Mouse (Mus musculus): ENCODE measurements at regions not wholly inside any gene's neighbourhood (a gene's known extent, or its start where the extent isn't known, plus 50 kb on each side); places are given as distances from the start of the nearest gene placed in this dataset.

GRCm38 (mm10) chr15:41154551-41155151, 1020.5 kb downstream of the 9330182O14Rik start:
- peaks cover 3% of the 10 kb centered on the region; the same call in 1 of the 2 replicates for H3K9me3 ChIP-seq
- H3K27me3 ChIP-seq (replicated peaks), result no peaks in the 10 kb centered on the region
- no peak for TF ChIP-seq GATA1 (IDR thresholded peaks at IDR 0.05; ENCODE audit: borderline replicate concordance, low read length)
- no peak for TF ChIP-seq FLI1 (IDR thresholded peaks at IDR 0.05; ENCODE audit: low read length)
- H3K4me1 ChIP-seq, result no peaks in the 10 kb centered on the region
- no peaks in the 10 kb centered on the region for H3K36me3 ChIP-seq (replicated peaks; ENCODE audit: low read length)
- no peak overlapping the region for H3K4me3 ChIP-seq (replicated peaks)

DNA sequence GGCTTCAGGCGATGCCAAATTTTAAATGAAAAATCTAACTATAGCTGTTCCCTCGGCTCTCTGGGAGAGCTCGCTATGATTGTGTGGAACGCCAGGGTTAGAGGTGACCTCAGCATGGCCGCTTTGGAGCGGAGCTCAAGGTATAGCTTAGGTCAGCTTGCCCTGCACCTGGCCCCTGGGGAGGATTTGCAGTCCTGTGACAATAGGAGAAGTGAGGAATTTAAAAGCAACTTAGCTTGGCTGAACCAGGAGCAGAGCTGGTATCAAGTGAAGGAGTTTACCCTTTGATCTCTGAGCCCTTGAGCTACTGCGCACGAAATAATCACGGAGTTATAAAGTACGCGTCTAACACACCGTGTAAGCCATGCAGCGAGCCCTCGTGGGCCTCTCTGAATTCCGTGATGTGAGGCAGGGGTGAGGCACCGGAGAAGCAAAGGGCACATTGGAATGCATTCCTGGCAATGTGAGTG, 1021.0 kb downstream of the 9330182O14Rik start:
- H3K27me3 ChIP-seq (replicated peaks), result no peaks in the 10 kb centered on the region
- no peaks in the 10 kb centered on the region for H3K4me1 ChIP-seq
- no peak for TF ChIP-seq FLI1 (IDR thresholded peaks at IDR 0.05; ENCODE audit: low read length)
- TF ChIP-seq GATA1 (IDR thresholded peaks at IDR 0.05; ENCODE audit: borderline replicate concordance, low read length), result no peak
- H3K9me3 ChIP-seq, result peaks cover 3% of the 10 kb centered on the region; the same call in 1 of the 2 replicates
- peak overlapping the region; percentile 56 for H3K4me3 ChIP-seq (replicated peaks)
- H3K36me3 ChIP-seq (replicated peaks; ENCODE audit: low read length), result no peaks in the 10 kb centered on the region

DNA sequence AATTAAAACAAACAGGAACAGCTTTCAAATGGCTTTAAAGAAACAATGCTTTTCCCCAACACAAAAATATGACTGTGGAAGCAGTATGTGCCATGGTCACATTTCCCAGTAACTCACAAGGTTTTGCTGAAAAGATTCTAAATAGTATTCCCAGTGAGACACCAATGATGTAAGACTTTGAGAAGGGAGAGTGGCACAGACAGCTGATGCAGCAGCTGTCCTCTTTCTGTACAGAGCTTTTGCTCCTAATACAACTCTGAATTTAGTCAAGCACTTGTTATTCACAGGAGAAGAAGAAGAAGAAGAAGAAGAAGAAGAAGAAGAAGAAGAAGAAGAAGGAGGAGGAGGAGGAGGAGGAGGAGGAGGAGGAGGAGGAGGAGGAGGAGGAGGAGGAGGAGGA, 1023.6 kb downstream of the 9330182O14Rik start:
- H3K27me3 ChIP-seq (replicated peaks), result no peaks in the 10 kb centered on the region
- H3K36me3 ChIP-seq (replicated peaks; ENCODE audit: low read length), result no peaks in the 10 kb centered on the region
- no peak overlapping the region for H3K4me3 ChIP-seq (replicated peaks)
- H3K9me3 ChIP-seq, result peaks cover 3% of the 10 kb centered on the region; the same call in 1 of the 2 replicates
- TF ChIP-seq FLI1 (IDR thresholded peaks at IDR 0.05; ENCODE audit: low read length), result no peak
- TF ChIP-seq GATA1 (IDR thresholded peaks at IDR 0.05; ENCODE audit: borderline replicate concordance, low read length), result no peak
- H3K4me1 ChIP-seq, result peaks cover 4% of the 10 kb centered on the region; the same call in 1 of the 2 replicates

DNA sequence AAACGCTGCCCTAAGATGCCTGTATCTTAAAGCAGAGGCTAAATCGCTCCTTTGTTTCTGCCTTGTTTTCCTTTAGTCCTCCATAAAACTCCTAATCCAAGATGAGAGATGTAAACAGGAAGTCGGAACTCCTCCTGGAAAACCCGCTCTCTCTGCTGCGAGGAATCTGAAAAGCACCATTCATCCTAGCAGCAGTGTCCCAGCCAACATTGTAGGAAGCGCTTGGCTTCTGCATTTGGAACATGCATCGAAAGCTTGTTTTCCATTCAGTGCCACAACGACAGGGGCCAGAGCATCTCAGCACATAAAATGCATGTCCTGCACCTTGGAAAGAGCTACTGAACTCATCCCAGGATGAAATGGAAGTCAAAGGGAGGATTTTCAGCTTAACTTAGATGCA, 1028.1 kb downstream of the 9330182O14Rik start:
- Histone ChIP-seq H3K4me1 (peaks cover 8% of the 10 kb centered on the region), H3K36me3 (replicated peaks; ENCODE audit: low read length) (no peaks in the 10 kb centered on the region), H3K4me3 (replicated peaks) (no peak overlapping the region), H3K27me3 (replicated peaks) (no peaks in the 10 kb centered on the region), H3K9me3 (no peaks in the 10 kb centered on the region)
- TF ChIP-seq FLI1 (IDR thresholded peaks at IDR 0.05; ENCODE audit: low read length), result no peak
- no peak for TF ChIP-seq GATA1 (IDR thresholded peaks at IDR 0.05; ENCODE audit: borderline replicate concordance, low read length)

DNA sequence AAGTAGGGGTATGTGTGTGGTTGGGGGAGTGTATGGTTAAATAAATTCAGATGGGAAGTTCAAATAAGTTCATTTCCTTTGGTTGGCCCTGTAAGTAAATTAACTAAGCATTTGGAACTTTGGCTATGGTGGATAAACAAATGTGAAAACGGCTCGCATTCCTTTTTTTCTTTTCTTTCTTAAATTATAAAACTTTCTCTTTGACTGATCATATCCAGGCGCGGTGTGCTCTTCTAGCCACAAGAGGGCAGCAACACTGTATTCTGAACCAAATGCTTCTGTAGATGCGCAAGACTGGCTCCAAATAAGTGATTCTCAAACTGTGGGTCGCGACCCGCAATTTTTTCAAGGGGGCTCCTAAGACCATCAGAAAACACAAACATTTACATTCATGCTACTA, 1028.6 kb downstream of the 9330182O14Rik start:
- no peak for TF ChIP-seq GATA1 (IDR thresholded peaks at IDR 0.05; ENCODE audit: borderline replicate concordance, low read length)
- no peak for TF ChIP-seq FLI1 (IDR thresholded peaks at IDR 0.05; ENCODE audit: low read length)
- no peaks in the 10 kb centered on the region for H3K36me3 ChIP-seq (replicated peaks; ENCODE audit: low read length)
- peaks cover 8% of the 10 kb centered on the region for H3K4me1 ChIP-seq
- peak overlapping the region; percentile 46 for H3K4me3 ChIP-seq (replicated peaks)
- H3K9me3 ChIP-seq, result no peaks in the 10 kb centered on the region
- no peaks in the 10 kb centered on the region for H3K27me3 ChIP-seq (replicated peaks)

GRCm38 (mm10) chr15:41163643-41164358, 1029.6 kb downstream of the 9330182O14Rik start:
- Histone ChIP-seq H3K9me3 (no peaks in the 10 kb centered on the region), H3K36me3 (replicated peaks; ENCODE audit: low read length) (no peaks in the 10 kb centered on the region), H3K27me3 (replicated peaks) (no peaks in the 10 kb centered on the region), H3K4me3 (replicated peaks) (peak overlapping the region; percentile 77), H3K4me1 (peaks cover 8% of the 10 kb centered on the region)
- TF ChIP-seq FLI1 (IDR thresholded peaks at IDR 0.05; ENCODE audit: low read length) (no peak), GATA1 (IDR thresholded peaks at IDR 0.05; ENCODE audit: borderline replicate concordance, low read length) (no peak)

GRCm38 (mm10) chr15:41165534-41165933, 1031.4 kb downstream of the 9330182O14Rik start:
- Histone ChIP-seq H3K4me3 (replicated peaks) (no peak overlapping the region), H3K4me1 (peaks cover 8% of the 10 kb centered on the region), H3K36me3 (replicated peaks; ENCODE audit: low read length) (no peaks in the 10 kb centered on the region), H3K27me3 (replicated peaks) (no peaks in the 10 kb centered on the region), H3K9me3 (no peaks in the 10 kb centered on the region)
- TF ChIP-seq GATA1 (IDR thresholded peaks at IDR 0.05; ENCODE audit: borderline replicate concordance, low read length) (no peak), FLI1 (IDR thresholded peaks at IDR 0.05; ENCODE audit: low read length) (no peak)

GRCm38 (mm10) chr15:41190792-41191191, 1056.6 kb downstream of the 9330182O14Rik start:
- Histone ChIP-seq H3K27me3 (replicated peaks) (no peaks in the 10 kb centered on the region), H3K9me3 (no peaks in the 10 kb centered on the region), H3K4me3 (replicated peaks) (no peak overlapping the region), H3K36me3 (replicated peaks; ENCODE audit: low read length) (no peaks in the 10 kb centered on the region), H3K4me1 (no peaks in the 10 kb centered on the region)
- no peak for TF ChIP-seq FLI1 (IDR thresholded peaks at IDR 0.05; ENCODE audit: low read length)
- TF ChIP-seq GATA1 (IDR thresholded peaks at IDR 0.05; ENCODE audit: borderline replicate concordance, low read length), result no peak

DNA sequence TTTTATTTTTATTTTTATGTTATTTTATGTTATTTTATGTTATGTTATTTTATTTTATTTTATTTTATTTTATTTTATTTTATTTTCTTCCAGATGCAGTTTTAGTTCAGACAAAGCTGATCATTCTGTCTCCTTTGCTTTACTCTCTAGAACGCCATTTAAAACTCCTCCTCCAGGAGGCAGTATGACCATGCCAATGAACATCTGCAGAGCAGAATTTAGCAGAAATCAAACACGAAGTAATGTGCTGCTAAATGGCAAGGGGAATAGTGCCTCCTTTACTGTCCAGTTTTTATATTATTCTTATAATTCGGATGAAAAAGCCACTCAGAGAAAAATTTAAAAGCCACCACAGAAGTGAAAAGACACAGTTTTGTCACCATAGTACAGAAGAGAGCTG, 1059.1 kb downstream of the 9330182O14Rik start:
- TF ChIP-seq FLI1 (IDR thresholded peaks at IDR 0.05; ENCODE audit: low read length), result no peak
- no peak for TF ChIP-seq GATA1 (IDR thresholded peaks at IDR 0.05; ENCODE audit: borderline replicate concordance, low read length)
- H3K27me3 ChIP-seq (replicated peaks), result no peaks in the 10 kb centered on the region
- no peaks in the 10 kb centered on the region for H3K9me3 ChIP-seq
- H3K4me3 ChIP-seq (replicated peaks), result no peak overlapping the region
- no peaks in the 10 kb centered on the region for H3K36me3 ChIP-seq (replicated peaks; ENCODE audit: low read length)
- H3K4me1 ChIP-seq, result no peaks in the 10 kb centered on the region

DNA sequence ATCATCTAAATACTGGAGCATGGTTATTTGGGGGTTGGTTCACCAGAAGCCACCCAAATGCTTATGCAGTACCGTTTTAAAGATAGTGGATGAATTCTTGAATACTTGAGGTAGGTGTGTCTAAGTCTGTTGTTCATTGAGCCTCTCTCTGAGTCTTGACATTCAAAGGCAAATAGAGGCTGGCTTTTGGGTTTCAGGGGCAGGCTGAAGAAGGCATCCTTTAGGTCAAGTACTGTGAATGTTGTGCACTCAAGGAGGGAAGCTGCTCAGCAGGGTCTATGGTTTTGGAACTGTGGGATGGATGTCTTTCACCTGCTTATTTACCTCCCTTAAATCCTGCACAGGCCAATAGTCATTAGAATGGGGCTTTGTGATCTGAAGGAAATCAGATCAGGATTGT, 1089.6 kb downstream of the 9330182O14Rik start:
- H3K4me3 ChIP-seq (replicated peaks), result no peak overlapping the region
- TF ChIP-seq GATA1 (IDR thresholded peaks at IDR 0.05; ENCODE audit: borderline replicate concordance, low read length) (no peak), FLI1 (IDR thresholded peaks at IDR 0.05; ENCODE audit: low read length) (no peak)
- peaks cover 8% of the 10 kb centered on the region for H3K9me3 ChIP-seq
- H3K36me3 ChIP-seq (replicated peaks; ENCODE audit: low read length), result no peaks in the 10 kb centered on the region
- H3K27me3 ChIP-seq (replicated peaks), result no peaks in the 10 kb centered on the region
- H3K4me1 ChIP-seq, result no peaks in the 10 kb centered on the region

Data from megakaryocyte, embryonic 14.5 days (primary cell).